In genomic region chr9:53793830-53794330, GRCm38 (mm10) we compare ENCODE assay signal across 16 mouse cellular contexts. TPM values are rescaled to one million over a fixed set of nuclear protein-coding genes. Genes with fewer than 3 reads are reported as not detected.
"Had no signal": no experiment of that assay in that cellular context is flagged by ENCODE, and none has a peak within 500 bp of the region (broad histone marks: within the 10 kb centered on the region; RNA-seq: fewer than 3 reads in every experiment).

No protein-coding gene starts in this region.

- H3K4me3 ChIP-seq: liver, embryonic 15.5 days had no signal

- H3K9me3 ChIP-seq: limb, embryonic 10.5 days; liver, embryonic 15.5 days had no signal

- DNase-seq: kidney, adult 8-10 months; kidney, postnatal 25 days; layer of hippocampus, adult 9-11 months; lung, adult 2 months; lung, postnatal 36 days; midbrain, embryonic 14.5 days; thymus, postnatal 14 days had no signal

- H3K4me2 ChIP-seq: liver, embryonic 11.5 days; liver, embryonic 15.5 days had no signal

- H3K27ac ChIP-seq: liver, embryonic 15.5 days; stomach, postnatal 0 days had no signal

- H3K9ac ChIP-seq: liver, embryonic 15.5 days had no signal

- H3K4me1 ChIP-seq: liver, embryonic 15.5 days had no signal

- H3K36me3 ChIP-seq: limb, embryonic 10.5 days; liver, embryonic 15.5 days had no signal

- H3K27me3 ChIP-seq: liver, embryonic 15.5 days had no signal

- ATAC-seq: intestine, postnatal 0 days had no signal

RNA-seq across cellular contexts. Expression of gene Sln, which starts 56.1 kb away (rescaled TPM):
- total RNA-seq: left cerebral cortex, postnatal 14 days; megakaryocyte progenitor cell, adult 5-6 weeks; monocyte, adult 5-6 weeks; neutrophil, adult 5-6 weeks had no signal
- polyA plus RNA-seq: midbrain, embryonic 14.5 days had no signal
